Mouse (Mus musculus): ENCODE results near the gene Pkn2.

GRCm38 (mm10) chr3:142881589-142881871 is 274 bp downstream of the Pkn2 start:
- TF ChIP-seq POLR2A (IDR thresholded peaks at IDR 0.05; ENCODE audit: low read depth, low read length): no peak
- no peak for TF ChIP-seq CTCF (conservative IDR thresholded peaks at IDR 0.05; ENCODE audit: insufficient read depth, insufficient read length, low read depth, low read length)
